Mouse (Mus musculus) ZHBTc4 (cell line): ENCODE results near the gene Fam205a4.
"Not testable (repeated sequence)": the region's sequence is repeated elsewhere in the genome, so short reads cannot be mapped to it uniquely, and the experiment has no call there.

ENCODE experiments used
- DNase-seq: peaks from one replicate; pipeline ENCODE4 v3.0.0-alpha.2; 2011; ENCODE audit warnings: low read depth, low spot score

Gene Fam205a4

GRCm38 (mm10) chr4:41965758-41966157 is at the start of gene Fam205a4:
TSS of gene Fam205a4 (plus strand) at chr4:41966058.
- DNase-seq, result not testable (repeated sequence)

- DNase-seq, result not testable (repeated sequence)
These were observed 24.6 kb upstream of the Fam205a4 start, which contains the start of gene Gm20878 for GRCm38 (mm10) chr4:41941272-41941671. TSS of gene Gm20878 (plus strand) at chr4:41941572.
